Mouse (Mus musculus) WW6 (cell line): Measurements from ENCODE around the gene Fmod.

Experiments used
- DNase-seq: peaks from one replicate; pipeline ENCODE4 v3.0.0-alpha.2; 2013; ENCODE audit warnings: low read depth, low spot score

Fmod gene

GRCm38 (mm10) chr1:134056285-134056684 lies 19.2 kb downstream of the Fmod start:
- no peak for DNase-seq

GRCm38 (mm10) chr1:134057736-134058135 lies 20.7 kb downstream of the Fmod start:
- no peak for DNase-seq

- DNase-seq, result no peak
Observed at GRCm38 (mm10) chr1:134058870-134059269, 21.8 kb downstream of the Fmod start.

GRCm38 (mm10) chr1:134059739-134060695 lies 23.0 kb downstream of the Fmod start:
- DNase-seq, result no peak

GRCm38 (mm10) chr1:134060849-134061569 lies 24.0 kb downstream of the Fmod start:
- DNase-seq, result no peak

- no peak for DNase-seq
Observed at GRCm38 (mm10) chr1:134061915-134062314, 24.9 kb downstream of the Fmod start.

GRCm38 (mm10) chr1:134062411-134063085 lies 25.5 kb downstream of the Fmod start:
- DNase-seq, result no peak

- no peak for DNase-seq
Observed at GRCm38 (mm10) chr1:134063086-134063772, 26.2 kb downstream of the Fmod start.

- DNase-seq, result no peak
Observed at GRCm38 (mm10) chr1:134063773-134064125, 26.7 kb downstream of the Fmod start.

GRCm38 (mm10) chr1:134064296-134064831 lies 27.3 kb downstream of the Fmod start:
- DNase-seq, result no peak

- DNase-seq, result no peak
Observed at GRCm38 (mm10) chr1:134065241-134065809, 28.3 kb downstream of the Fmod start.

GRCm38 (mm10) chr1:134066554-134066953 lies 29.5 kb downstream of the Fmod start:
- DNase-seq, result no peak

- DNase-seq, result no peak
Observed at GRCm38 (mm10) chr1:134067143-134067619, 30.1 kb downstream of the Fmod start.

- DNase-seq, result no peak
Observed at GRCm38 (mm10) chr1:134070099-134070669, 33.1 kb downstream of the Fmod start.

- DNase-seq, result no peak
Observed at GRCm38 (mm10) chr1:134071411-134072018, 34.5 kb downstream of the Fmod start.

GRCm38 (mm10) chr1:134073061-134073564 lies 36.1 kb downstream of the Fmod start:
- DNase-seq, result no peak

- DNase-seq, result no peak
Observed at GRCm38 (mm10) chr1:134073658-134074057, 36.6 kb downstream of the Fmod start.

- no peak for DNase-seq
Observed at GRCm38 (mm10) chr1:134074184-134074583, 37.1 kb downstream of the Fmod start.

GRCm38 (mm10) chr1:134074606-134075005 lies 37.6 kb downstream of the Fmod start:
- DNase-seq, result no peak

- DNase-seq, result no peak
Observed at GRCm38 (mm10) chr1:134075532-134075931, 38.5 kb downstream of the Fmod start.
